Mouse (Mus musculus) R1 (cell line): ENCODE data around the gene Vmn2r89.
"Not testable (repeated sequence)": the region's sequence is repeated elsewhere in the genome, so short reads cannot be mapped to it uniquely, and the experiment has no call there.

Experiments used
- DNase-seq: peaks from one replicate; pipeline ENCODE4 v3.0.0-alpha.2; 2018; ENCODE audit warnings: low read depth, low spot score

Gene Vmn2r89

GRCm38 (mm10) chr14:51451557-51451956 is at the start of gene Vmn2r89:
TSS of gene Vmn2r89 (plus strand) at chr14:51451857.
- DNase-seq: not testable (repeated sequence)

DNA sequence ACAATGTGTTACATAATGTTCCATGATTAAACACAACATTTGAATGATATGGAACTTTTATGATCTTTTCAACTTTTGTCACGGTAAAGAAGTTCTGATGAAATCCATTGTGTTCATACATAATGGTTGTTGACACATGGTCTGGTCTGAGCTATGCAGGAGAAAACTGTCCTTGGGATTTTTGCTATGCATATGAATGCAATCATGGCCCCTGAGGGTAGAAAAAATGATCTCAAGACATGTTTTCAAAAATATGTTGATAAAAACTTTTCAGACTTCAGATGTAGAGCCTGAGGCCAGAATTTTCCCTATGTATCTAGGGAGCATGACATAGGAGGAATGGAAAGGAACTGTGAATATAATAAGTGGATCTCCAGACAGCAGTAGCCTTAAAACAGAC is 41.1 kb upstream of the Vmn2r89 start, which contains the start of gene Vmn2r88:
Vmn2r88 (plus strand) TSS at position 301 of the 400 bp plus-strand sequence.
- DNase-seq: no peak

DNA sequence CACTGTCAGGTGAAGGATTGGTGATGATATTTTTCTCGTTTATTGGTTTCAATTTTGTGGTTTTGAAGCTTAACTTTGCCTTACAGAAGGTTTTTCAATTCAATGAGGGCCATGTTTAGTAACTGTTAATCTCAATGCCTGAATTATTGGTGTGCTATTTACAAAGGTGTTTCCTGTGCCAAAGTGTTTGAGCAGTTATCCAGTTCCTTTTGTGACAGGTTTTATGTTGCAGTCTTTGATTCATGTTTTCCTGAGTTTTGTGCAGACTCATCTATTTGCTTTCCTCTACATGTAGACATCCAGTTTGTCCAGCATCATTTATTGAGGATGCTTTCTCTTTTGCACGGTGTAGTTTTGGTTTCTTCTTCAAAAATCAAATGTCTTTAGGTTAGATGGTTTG is 27.8 kb upstream of the Vmn2r89 start:
- no peak for DNase-seq

GRCm38 (mm10) chr14:51430138-51430537 is 21.5 kb upstream of the Vmn2r89 start:
- DNase-seq: not testable (repeated sequence)

DNA sequence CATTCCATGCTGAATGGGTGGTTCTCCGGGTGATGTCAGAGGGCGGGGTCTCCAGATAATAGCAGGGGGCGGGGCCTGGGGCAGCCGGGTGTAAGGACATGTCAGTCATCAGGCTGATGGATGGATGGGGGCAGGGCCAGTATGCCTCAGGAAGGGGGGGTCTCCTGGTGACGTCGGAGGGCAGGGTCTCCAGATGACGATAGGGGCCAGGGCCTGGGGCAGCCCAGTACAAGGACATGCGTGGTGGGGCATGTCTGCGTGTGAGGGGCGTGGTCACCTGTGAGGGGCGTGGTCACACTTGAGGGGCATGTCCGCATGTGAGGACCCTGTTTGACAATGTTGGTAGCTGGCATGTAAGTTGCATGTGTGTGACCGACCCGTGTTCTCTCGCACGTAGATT is 17.1 kb upstream of the Vmn2r89 start:
- peak; percentile 96 for DNase-seq

- DNase-seq: peak; percentile 36
Observed at GRCm38 (mm10) chr14:51435020-51435419, 16.6 kb upstream of the Vmn2r89 start.

GRCm38 (mm10) chr14:51438955-51439354 is 12.7 kb upstream of the Vmn2r89 start:
- peak; percentile 71 for DNase-seq

DNA sequence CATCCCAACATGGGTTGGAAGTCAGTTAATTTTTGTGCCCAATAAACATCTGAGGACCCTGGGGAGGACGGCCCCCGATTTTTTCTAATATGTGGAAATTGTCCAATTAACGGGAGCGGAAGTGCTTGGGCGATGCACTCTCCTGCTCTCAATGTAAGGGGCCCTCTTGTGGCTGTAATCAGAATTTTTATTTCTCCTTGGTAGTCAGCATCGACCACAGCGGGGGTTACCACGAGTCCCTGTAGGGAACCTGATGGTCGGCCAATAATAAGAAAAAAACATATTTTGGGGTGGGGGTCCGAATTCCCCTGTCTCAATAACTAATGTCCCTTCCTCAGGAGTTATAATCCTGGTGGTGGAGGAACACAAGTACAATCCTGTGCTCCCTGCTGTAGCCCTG is 28.6 kb downstream of the Vmn2r89 start:
- peak; percentile 62 for DNase-seq

- DNase-seq: peak; percentile 63
Observed at GRCm38 (mm10) chr14:51481332-51482015, 29.8 kb downstream of the Vmn2r89 start.

DNA sequence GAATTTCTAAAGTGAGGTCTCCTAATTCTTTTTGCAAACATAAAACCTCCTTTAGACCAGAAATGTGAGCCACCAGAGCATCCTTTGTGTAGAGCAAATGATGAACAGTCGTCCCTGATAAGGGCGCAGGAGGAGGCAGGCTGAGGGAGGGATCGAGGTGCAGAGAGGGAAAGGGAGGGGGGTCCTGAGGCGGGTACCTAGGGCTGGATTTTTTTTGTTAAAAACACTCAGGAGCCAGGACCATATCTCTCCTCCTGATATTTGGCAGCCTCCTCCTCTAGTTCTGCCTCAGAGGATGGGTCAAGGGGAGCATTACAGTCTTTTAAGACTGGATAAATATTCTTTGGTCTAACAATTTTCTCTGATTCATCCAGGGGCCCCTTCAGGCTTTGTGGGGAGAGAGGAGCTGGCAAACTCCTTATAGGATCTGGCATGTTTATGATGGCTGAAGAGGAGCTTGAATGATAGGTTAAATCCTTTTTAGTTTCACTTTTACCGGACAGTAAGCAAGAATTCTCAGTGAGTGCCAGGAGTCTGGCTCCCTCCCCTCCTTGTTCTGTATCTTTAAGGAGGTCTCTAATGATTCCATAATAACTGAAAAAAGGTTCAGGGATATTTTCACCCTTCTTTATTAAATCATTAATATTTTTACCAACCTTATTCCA is 30.5 kb downstream of the Vmn2r89 start:
- no peak for DNase-seq

GRCm38 (mm10) chr14:51482971-51483381 is 31.3 kb downstream of the Vmn2r89 start:
- not testable (repeated sequence) for DNase-seq

DNA sequence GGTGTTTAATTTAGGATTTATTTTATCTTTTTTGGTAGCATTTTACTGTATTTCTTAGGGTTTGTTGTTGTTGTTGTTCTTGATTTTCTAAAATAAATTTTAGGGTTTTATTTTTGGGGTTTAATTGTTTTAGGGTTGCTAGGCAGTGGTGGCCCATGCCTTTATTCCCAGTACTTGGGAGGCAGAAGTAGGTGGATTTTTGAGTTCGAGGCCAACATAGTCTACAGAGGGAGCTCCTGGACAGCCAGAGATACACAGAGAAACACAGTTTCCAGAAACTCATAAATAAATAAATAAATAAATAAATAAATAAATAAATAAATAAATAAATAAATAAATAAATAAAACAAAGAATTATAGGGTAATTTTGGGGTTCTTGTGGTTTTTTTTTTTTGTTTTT is 32.0 kb downstream of the Vmn2r89 start:
- no peak for DNase-seq

GRCm38 (mm10) chr14:51486111-51486510 is 34.5 kb downstream of the Vmn2r89 start:
- no peak for DNase-seq

DNA sequence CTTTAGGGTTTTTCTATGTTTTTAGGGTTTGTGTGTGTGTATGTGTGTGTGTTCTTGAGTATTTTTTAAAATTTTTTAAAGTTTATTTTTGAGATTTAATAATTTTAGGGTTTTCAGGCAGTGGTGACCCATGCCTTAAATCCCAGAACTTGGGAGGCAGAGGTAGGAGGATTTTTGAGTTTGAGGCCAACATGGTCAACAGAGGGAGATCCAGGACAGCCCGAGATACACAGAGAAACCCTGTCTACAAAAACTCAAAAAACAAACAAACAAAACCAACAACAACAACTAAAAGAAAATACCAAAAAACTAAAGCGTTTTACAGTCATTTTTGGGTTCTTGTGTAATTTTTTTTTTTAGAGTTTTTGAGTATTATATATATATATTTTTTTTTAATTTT is 44.1 kb downstream of the Vmn2r89 start:
- no peak for DNase-seq

DNA sequence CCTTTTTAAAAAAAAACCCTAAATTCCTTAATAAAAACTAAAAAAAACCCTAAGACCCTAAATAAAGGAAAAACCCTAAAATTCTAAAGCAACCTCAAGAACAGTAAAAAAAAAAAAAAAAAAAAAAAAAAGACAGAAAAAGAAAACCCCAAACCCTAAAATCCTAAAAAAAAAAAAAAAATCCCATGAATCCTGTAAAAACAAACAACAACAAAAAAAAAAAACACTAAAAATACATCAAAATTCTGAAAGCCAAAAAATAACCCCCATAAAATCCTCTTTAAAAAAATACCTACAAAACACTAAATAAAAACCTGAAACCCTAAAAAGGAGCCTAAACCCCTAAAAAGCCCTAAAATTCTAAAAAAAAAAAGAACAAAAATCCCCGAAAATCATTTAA is 45.3 kb downstream of the Vmn2r89 start:
- no peak for DNase-seq

DNA sequence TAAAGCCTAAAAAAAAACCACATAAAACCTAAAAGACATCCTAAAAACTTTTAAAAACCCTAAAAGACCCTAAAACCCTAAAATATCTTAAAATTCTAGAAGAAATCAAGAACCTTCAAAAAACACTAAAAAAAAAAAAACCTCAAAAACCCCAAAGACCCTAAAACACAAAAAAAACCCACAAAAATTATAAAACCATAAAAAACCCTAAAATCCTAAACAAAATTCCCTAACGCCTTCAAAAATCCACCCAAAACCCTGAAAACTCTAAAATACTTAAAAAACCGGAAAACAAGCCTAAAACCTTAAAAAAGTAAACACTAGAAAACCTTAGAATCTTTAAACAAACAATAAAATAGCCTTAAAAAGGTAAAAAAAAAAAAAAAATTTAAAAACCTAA is 46.3 kb downstream of the Vmn2r89 start:
- DNase-seq: no peak

GRCm38 (mm10) chr14:51499707-51500275 is 48.1 kb downstream of the Vmn2r89 start:
- DNase-seq: peak; percentile 19

- no peak for DNase-seq
Observed at GRCm38 (mm10) chr14:51500461-51500860, 48.8 kb downstream of the Vmn2r89 start.

- DNase-seq: peak; percentile 55
Observed at GRCm38 (mm10) chr14:51507416-51507815, 55.8 kb downstream of the Vmn2r89 start.
